Mouse (Mus musculus) lung, postnatal 36 days (tissue): Measurements from ENCODE around the gene Cdk17.

Source experiments
- DNase-seq: peaks from one replicate; pipeline ENCODE4 v3.0.0; 2022; ENCODE audit warnings: mixed read lengths

Gene Cdk17

DNA sequence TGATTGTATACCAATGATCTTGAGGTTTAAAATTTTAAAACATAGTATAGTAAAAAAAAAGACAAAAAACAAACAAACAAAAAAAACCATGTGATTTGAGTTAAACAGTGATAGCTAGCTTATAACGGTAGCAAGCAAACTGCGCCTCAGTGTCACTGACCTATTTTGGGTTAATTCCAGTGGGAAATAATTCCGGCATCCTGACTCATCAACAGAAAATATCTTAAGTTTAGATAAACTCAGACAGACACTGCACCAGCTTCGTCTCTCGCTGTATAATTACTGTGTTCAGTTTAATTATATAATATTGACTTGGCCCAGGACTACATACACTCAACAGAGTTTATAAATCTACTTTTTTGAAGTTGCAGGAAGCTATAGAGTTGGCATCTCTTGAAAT is 71.2 kb downstream of the Cdk17 start:
- DNase-seq, result no peak

GRCm38 (mm10) chr10:93233665-93234194 is 73.1 kb downstream of the Cdk17 start:
- DNase-seq, result no peak

DNA sequence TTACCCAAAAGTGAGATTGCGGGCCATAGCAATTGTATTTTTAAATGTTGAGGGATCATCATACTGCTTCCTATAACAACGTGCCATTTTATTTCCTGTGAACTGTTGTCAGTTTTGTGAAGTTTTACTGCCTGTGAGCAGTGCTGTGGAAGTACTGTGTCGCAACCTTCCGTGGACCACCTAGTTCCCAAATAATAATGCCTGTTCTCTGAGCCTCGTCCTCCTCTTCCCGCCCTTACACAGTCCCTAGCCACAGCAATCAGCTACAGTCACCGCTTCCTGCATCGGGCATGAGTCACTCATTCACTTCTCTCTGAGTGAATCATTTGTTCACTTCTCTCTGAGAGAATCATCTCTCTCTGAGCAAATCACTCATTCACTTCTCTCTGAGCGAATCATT is 74.0 kb downstream of the Cdk17 start:
- DNase-seq, result no peak

DNA sequence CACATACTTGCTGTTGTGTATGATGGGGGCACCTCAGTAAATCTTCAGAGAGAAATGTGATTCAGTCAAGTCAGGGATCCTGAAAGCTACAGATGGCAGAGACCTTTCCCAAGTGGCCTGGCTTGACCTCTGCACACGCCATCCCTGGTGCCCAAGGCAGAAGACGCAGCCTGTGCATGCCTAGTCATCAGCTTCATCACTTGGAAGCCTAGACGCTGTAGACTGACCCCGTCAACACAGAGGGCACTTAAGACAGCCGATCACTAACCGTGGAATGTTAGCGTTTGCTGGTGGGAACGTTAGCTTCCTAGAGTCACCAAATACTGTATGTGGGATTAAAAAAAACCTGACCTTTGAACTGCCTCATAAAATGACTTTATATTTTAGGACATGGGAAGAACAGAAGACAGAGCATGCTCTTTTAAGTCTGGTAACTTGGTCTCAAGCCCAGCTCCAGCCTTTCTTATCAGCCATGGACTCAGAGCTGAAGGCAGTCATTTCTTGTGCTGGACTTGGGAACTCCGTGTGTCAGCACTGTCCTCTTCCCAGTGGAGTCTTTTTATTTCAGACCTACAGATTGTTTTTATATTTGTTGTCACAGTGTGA is 78.6 kb downstream of the Cdk17 start:
- no peak for DNase-seq

- DNase-seq, result no peak
Observed at GRCm38 (mm10) chr10:93242208-93242607, 81.5 kb downstream of the Cdk17 start.

DNA sequence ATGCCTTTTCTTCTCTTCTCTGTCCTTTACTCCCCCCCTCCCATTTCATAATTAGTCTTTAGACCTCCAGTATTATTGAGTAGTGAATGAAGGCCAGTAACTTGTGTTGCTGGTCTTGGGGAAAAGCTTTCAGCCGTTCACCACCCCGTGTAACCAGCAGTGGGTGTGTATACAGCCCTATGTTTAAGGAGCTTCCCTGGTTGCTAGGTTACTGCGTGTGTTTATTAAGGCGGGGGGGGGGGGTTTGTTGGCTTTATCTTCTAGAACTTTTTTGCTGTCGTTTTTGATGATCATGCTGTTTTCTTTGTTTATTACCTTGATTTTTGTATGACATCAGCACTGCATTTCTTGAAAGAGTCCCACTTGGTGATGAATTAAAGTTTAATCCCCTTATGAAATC is 82.2 kb downstream of the Cdk17 start:
- no peak for DNase-seq

GRCm38 (mm10) chr10:93244209-93244705 is 83.6 kb downstream of the Cdk17 start:
- no peak for DNase-seq

DNA sequence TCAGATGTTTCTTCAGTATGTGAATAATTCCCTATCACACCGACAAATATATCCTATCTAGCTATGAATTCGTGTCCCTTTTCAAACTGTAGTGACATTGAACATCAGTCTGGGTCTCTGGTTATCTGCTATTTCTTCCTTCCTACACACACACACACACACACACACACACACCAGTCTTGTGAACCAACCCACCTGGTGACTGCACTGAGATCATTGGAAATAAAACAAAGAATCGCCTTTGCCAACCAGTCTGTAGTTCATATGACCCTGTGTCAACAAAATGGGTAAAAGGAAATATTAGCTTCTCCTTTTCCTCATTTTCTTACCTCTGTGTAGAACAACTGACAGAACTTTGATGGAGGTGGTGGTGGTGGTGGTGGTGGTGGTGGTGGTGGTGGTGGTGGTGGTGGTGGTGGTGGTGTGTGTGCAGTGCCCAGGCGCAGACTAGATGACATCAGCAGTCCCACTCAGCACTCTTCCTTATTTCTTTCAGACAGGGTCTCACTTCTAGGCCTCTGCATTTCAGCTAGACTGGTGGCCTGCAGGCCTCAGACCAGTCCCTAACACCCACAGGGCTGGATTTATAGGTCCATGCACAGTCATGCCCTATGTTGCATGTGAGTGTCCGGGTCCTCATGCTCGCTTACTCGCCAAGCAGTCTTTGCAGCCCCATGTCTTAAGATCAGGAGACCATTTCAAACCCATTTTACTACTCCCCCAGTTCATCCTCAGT is 85.7 kb downstream of the Cdk17 start:
- DNase-seq, result no peak

- DNase-seq, result no peak
Observed at GRCm38 (mm10) chr10:93247422-93247821, 86.7 kb downstream of the Cdk17 start.

DNA sequence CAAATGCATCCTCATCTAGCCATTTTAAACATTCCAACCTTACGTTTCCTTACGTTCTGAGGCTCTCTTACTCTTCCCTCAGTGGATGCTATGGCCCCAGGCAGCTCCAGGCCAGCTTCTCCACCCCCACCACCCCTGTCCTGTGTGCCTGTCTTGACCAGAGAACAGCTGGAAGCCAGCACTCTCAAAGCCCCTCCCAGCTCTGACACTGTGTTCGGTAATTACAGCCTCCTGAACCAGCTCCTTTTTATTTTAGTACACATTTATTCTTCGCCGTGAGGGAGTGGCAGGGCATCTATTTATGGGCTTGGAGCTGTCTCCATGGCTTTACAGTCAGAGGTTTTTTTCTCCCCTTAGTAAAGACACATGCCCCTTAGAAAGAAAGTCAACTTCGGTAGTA is 87.2 kb downstream of the Cdk17 start:
- no peak for DNase-seq

GRCm38 (mm10) chr10:93248416-93248815 is 87.7 kb downstream of the Cdk17 start:
- no peak for DNase-seq

- no peak for DNase-seq
Observed at GRCm38 (mm10) chr10:93249901-93250300, 89.2 kb downstream of the Cdk17 start.

DNA sequence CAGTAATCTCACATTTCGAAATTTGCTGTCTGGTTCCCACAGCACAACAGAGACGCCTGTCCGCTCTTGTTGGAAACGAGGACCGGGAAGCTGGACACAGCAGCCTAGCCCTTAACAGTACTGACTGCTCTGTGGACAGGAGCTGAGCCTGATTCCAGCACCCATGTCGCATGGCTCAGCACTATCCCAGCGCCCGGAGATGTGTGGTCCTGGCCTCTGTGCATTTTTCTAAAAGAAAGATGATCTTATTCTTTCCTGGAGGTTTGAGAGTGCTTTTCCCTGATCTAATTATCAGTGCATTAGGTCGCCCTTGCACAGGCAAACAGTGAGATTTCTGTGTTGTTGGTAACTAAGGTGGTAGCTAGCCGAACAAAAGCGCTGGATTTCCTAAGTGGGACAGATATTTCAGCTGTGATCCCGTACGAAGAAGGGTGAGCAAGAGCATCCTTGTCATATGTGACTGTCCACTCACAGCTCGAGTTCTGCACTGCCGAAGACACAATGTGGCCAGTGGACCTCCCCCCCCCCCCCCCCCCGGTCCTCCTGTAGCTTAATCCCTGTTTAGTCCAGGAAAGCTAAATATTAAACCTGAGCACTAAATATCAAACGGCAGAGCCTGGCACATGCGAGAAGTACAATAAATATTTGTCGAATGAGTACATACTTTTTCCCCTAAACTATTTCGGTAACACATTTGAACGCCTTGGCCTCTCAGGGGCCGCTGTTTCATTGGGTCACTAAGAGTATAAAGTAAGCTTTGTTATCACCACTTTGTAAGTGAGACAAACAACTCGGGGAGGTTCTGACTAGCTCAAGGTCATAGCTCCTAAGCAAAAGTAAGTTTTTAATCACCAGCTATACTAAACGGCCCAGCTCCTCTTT is 90.0 kb downstream of the Cdk17 start:
- no peak for DNase-seq

DNA sequence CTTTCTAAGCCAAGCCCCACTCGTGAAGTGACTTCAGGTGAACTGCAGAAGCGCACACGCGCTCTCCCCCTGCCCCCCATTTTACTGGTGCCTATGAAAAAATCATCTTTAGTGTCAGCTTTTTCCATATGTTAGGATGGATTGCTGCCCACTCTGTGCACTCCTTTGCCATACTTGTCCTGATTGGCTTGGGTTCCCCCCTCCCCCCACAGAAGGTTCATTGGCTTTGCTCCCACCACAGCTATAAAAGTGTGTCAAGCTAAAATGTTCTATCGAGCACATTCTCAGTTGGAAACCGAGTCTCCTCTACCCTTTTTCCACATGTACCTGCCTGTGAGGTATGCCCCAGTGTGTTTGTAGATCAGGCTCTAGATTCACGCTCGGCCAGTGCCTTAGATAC is 90.8 kb downstream of the Cdk17 start:
- no peak for DNase-seq

DNA sequence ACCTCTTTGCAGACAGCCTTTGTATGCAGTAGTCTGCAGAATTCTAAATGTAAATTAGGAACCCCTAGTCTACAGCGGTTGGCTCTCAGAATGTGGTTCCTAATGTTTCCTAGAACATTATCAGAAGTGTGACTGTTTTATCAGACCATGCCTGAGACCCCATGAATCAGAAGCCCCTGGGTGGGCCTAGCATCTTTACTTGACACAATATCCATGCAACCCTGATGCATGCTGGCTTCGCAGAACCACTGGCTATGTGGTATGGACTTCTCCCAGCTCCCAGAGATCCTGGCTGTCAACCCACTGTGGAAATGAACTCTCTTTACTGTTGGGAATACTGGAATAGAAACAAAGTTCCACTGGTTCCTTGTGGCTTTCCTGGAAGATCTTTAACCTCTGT is 92.0 kb downstream of the Cdk17 start:
- DNase-seq, result no peak

- no peak for DNase-seq
Observed at GRCm38 (mm10) chr10:93253156-93253555, 92.5 kb downstream of the Cdk17 start.

DNA sequence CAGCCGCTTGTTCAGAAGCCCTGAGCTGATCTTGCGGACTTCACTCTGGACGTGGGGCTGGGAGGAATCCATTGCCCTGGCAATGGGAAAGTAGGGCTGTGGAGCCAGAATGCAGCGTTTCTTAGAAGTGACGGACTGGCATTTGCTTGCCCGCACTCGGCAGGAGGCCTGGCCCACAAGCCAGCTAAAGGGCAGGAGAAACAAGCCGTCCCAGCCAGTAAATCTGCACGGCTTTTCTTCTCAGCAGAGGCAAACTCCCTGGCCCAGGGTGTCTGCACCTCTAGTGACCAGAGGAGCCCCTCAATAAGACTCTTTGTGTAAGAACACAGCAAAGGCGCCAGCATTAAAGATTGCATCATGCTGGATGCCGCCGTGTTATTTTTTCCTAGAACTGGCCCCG is 94.6 kb downstream of the Cdk17 start:
- no peak for DNase-seq

DNA sequence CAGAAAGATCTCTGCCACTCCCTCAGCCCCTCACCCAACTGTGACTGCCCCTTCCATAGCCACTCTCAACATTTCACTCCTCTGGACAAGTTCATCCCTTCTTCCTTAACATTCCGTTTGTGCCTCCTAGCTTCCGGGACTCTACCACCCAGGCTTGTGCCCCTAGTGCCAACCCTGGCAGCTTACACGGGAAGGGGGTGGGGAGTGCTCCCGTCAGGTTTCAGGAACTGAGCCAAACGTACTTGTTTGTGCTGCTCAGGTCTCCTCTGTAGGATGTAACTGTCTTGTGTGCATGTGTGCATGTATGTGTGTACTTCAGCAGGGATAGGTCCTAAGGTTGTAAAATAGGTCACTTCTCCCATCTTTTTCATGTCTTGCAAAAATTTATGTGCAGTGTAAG is 99.2 kb downstream of the Cdk17 start:
- no peak for DNase-seq

DNA sequence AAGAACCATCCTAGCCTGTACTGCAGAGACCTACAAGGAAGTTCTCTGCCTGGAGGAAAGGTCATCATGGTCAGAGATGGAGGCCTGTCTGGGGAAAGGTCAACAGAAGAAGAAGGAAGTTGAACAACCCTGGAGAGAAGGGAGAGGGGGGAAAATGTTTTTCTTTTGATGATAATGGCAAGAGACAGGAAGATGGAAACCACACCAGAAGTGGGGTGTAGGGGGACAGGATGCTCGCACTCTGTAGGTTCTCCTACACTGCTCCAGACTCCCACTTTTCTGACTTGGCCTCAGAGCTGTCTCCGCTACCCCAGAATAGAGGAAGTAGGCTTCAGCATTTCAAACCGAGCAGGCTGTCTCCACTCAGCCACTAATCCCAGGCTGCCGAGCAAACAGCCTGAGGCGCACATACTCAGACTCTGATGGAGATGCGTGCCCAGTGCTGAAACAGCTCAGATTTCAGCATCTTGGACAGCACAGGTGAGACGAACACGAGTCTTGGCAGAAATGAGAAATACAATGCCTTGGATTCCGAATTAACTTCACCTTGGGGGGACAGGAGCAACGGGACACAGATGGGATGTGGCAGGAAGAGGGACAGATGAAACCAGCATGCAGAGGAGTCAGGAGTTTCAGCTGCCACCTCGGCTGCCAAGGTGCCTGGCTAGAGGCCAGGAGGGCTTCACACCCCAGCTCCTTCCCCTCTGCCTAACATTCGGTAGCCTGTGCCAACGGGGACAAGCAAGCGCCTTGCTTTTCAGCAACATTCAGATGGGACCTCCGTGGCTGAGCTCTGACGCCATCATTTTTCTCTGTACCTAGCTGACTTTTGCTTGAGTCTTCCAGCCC is 100.7 kb downstream of the Cdk17 start:
- DNase-seq, result peak; percentile 48

DNA sequence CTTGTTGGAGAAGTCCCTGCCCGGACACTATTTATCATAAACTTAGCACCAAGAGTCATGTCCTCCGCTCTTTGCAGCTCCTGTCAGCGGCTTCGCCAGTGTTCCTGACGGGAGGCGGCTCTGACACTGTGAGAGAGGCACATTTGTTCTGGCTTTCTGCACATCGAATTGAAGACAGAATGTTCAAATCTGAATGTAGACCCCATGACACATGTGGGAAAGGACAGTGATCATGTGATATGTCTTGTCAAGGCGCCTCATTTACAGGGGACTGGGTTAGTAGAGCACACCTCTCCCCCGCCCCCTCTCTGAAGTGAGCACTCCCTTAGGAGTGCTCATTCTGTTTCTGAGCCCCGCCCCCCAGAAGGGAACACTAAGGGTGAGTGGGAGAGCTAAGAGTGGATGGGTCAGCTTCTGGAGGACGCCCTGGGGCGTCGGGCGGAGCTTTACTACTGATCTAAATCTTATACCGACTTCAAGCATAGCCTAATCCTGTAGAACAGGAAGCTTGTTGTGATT is 101.4 kb downstream of the Cdk17 start:
- DNase-seq, result peak; percentile 76

GRCm38 (mm10) chr10:93263431-93263830 is 102.8 kb downstream of the Cdk17 start:
- peak; percentile 73 for DNase-seq

GRCm38 (mm10) chr10:93264001-93264400 is 103.3 kb downstream of the Cdk17 start:
- DNase-seq, result no peak
